Mouse (Mus musculus): Measurements from ENCODE around the gene Kif5c.

DNA sequence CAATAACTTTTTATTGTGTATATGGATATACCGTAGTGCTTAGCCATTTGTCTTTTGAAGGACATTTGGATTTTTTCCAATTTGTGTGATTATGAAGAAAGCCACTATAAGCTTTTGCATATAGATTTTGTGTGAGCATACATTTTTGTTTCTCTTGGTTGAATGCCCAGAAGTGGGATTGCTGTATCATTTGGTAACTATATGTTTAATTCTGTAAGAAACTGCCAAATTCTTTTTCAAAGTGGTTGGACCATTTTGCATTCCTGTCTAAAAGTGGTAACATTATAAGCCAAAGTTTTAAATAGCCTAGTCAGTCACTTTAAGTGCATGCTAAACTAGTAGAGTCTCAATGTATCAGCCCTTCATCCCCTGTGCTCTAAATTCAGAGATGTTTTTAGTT is 6.5 kb downstream of the Kif5c start:
- TF ChIP-seq POLR2A (IDR thresholded peaks at IDR 0.05; ENCODE audit: low read depth, low read length) = no peak
- TF ChIP-seq CTCF (IDR thresholded peaks at IDR 0.05; ENCODE audit: extremely low read depth, insufficient read length, insufficient replicate concordance, low read depth, low read length) = no peak
